Mouse (Mus musculus) embryonic stem cell, embryonic (primary cell): Measurements from ENCODE around the gene Olfr221.

Experiments used
- CTCF ChIA-PET, 4 experiments: fragments of 300-600 bp in 2 of 4; fragments of 350-600 bp in 2 of 4; sonication (Branson Sonifier 250); formaldehyde crosslinking; loops; one replicate each; lab custom pipeline; 2022; ENCODE audit warnings: inconsistent platforms in 2 of 4; lab: Charles Lee
- POLR2A ChIA-PET, 4 experiments: fragments of 300-600 bp in 2 of 4; fragments of 350-600 bp in 2 of 4; sonication (Branson Sonifier 250); formaldehyde crosslinking; loops; one replicate each; lab custom pipeline; 2022; ENCODE audit warnings: antibody characterized with exemption in 4 of 4, inconsistent platforms in 1 of 4; lab: Charles Lee

Olfr221 gene

DNA sequence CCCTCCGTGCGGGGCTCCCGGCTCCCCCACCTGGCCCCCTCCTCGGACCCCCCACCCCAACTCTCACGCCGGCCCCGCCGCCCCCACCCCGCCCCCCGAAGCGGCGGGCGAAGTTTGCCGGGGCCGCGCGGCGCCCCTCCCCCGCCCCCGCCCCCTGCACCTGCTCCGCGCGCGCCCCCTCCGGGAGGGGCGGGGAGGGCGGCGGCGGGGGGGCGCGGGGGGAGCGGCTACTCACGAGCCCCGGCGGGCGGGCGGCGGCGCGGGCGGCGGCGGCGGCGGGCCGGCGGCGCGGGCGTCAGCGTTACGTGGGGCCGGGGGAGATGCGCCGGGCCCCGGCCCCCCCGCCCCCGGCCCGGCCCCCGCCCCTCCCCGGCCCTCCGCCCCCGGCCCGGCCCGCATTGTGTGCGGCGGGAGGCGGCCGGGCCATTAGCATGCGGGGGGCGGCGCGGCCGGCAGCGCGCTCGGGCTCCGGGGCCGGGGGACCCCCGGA lies 27.9 kb downstream of the Olfr221 start:
- ChIA-PET CTCF (interaction anchor here in 2 of 4 experiments (0.5 to 1.5 kb wide), 3 partner anchors 9 to 228 kb away, joined by 3 to 7 read pairs (median 3); no protein-coding TSS in a partner anchor), POLR2A (interaction anchor here in 3 of 4 experiments (0.6 to 6.7 kb wide), 25 partner anchors 6 to 138 kb away, joined by 3 to 245 read pairs (median 6); partner anchors contain the start of genes Zfp219 (in 2 of the 3), Hnrnpc (in 1 of the 3) and Mettl17 (in 1 of the 3))

DNA sequence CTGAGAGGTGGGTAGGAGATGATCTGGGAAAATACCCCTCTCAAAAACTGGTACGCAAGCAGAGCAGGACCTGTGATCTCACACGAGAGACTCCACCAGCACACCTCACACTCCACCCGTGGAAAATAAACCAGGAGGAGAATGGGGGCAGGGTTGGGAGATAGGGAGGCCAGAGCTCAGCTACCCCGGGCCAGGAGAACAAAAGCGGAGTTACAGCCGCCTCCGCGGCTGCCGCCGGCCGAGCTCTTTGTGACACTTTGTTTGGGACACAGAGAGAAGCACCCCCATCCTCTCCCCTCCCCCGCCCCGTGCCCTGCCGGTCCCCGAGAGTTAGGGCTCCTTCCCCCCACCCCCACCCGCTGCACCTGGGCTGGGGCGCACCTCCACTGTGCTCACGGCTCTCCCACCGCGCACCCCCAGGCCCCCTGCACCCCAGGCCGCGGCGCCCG lies 28.5 kb downstream of the Olfr221 start:
- CTCF ChIA-PET, result interaction anchor here in 3 of 4 experiments (0.5 to 1.5 kb wide), 7 partner anchors 9 to 227 kb away, joined by 3 to 7 read pairs (median 3); no protein-coding TSS in a partner anchor
- POLR2A ChIA-PET, result interaction anchor here in 3 of 4 experiments (0.6 to 6.7 kb wide), 33 partner anchors 7 to 531 kb away, joined by 3 to 245 read pairs (median 5); partner anchors contain the start of genes Hnrnpc (in 2 of the 3), Zfp219 (in 2 of the 3), Mettl17 (in 1 of the 3) and Supt16 (in 1 of the 3)

DNA sequence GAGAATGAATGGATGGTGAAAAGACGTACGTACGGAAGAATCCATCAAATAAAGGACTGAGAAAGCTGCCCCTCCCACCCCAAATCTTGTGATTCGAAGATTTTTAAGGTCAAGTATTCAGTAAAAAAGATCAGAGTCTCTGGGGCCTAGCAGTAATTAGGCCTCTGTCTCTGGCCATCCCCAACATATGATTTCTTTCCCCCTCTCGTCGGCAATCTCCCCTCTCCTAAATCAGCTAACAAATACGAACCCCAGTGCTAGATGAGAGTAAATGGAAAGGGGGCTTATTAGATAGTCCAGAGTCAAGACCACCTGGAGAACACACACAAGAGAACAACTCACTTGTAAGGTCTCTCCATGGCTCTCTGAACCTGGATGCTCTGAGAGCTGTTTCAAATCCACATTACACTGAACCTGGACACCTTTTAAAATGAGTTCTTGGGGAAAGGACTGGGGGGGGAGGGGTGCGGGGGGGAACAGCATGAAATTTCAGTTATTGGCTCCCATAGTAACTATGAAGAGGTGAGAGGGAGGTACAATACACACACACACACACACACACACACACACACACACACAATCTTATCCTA lies 29.1 kb downstream of the Olfr221 start:
- POLR2A ChIA-PET, result interaction anchor here in 3 of 4 experiments (0.6 to 6.7 kb wide), 37 partner anchors 8 to 532 kb away, joined by 3 to 245 read pairs (median 5); partner anchors contain the start of genes Hnrnpc (in 2 of the 3), Zfp219 (in 2 of the 3), Mettl17 (in 1 of the 3) and Rab2b (in 1 of the 3)

DNA sequence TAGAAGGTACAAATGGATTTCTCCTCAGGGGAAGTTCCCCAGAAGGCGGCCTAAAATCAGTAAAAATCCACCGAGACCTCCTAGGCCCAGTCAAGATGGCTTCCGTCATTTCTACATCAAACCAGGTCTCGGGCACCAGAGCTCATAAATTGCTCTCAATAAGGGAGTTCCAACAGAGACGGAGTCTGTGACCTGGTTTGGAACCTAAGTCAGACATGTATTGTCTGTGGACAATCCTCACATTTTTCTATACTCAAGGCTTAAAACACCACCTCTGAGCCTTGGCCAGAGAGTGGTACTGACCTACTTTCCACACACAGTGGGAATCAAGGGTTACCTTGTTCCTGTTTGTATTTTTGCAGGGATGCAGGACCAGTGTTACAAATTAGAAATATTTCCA lies 29.7 kb downstream of the Olfr221 start:
- CTCF ChIA-PET, result no interaction called here
- POLR2A ChIA-PET, result interaction anchor here in 3 of 4 experiments (0.7 to 6.7 kb wide), 23 partner anchors 8 to 267 kb away, joined by 3 to 245 read pairs (median 7); partner anchors contain the start of genes Hnrnpc (in 3 of the 3), Zfp219 (in 2 of the 3), Mettl17 (in 1 of the 3) and Rab2b (in 1 of the 3)

More for the DNA sequence above, 29.1 kb downstream of the Olfr221 start:
- CTCF ChIA-PET, result interaction anchor here in 3 of 4 experiments (0.5 to 1.5 kb wide), 6 partner anchors 8 to 130 kb away, joined by 3 to 17 read pairs (median 4); no protein-coding TSS in a partner anchor

DNA sequence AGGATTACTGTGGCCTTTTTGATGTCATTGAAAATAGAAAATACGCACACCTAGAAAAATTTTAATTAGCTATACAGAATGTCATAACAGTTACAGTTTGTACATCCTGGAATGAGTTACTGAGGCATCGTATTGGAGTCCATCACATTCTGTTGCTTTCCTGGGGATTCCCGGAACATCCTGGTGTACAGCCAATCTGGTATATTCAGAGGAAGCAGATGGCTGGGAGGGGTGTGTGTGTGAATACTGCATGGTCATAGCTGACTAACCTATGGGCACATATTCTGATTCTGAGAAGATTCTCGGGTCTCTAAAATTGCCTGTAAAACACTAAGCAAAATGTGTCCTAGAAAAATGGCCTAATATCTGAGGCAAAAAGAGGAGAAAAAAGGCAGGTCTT lies 30.2 kb downstream of the Olfr221 start:
- ChIA-PET POLR2A (interaction anchor here in 3 of 4 experiments (1.0 to 6.7 kb wide), 13 partner anchors 9 to 267 kb away, joined by 3 to 245 read pairs (median 15); partner anchors contain the start of genes Hnrnpc (in 2 of the 3), Zfp219 (in 2 of the 3), Rab2b (in 1 of the 3) and Tox4 (in 1 of the 3)), CTCF (no interaction called here)

DNA sequence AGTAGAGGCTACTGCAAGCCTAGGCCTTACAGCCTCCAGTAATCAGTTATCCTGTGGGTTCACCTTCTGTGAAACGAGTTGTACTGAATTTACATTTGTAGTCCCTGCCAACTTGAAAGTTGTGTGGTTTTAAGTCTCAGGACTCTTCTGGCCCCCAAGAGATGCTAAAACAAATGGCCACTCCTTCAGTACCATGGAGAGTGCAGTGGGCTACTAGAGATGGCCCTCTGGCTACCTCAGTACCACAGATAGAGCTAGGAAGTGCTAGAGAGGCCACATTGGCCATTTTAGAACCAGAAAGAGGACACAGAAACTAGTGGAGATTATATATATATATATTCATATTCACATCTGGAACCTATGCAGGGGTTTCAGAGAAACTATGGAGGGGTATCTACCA lies 30.6 kb downstream of the Olfr221 start:
- POLR2A ChIA-PET, result interaction anchor here (0.6 to 6.7 kb wide), 13 partner anchors 9 to 268 kb away, joined by 3 to 245 read pairs (median 15); partner anchors contain the start of genes Hnrnpc (in 2 of the 4), Zfp219 (in 2 of the 4), Rab2b (in 1 of the 4) and Tox4 (in 1 of the 4)
- CTCF ChIA-PET, result interaction anchor here in 1 of 4 experiments (1.7 kb wide), 1 partner anchor 11 kb away, joined by 9 read pairs; no protein-coding TSS in a partner anchor

DNA sequence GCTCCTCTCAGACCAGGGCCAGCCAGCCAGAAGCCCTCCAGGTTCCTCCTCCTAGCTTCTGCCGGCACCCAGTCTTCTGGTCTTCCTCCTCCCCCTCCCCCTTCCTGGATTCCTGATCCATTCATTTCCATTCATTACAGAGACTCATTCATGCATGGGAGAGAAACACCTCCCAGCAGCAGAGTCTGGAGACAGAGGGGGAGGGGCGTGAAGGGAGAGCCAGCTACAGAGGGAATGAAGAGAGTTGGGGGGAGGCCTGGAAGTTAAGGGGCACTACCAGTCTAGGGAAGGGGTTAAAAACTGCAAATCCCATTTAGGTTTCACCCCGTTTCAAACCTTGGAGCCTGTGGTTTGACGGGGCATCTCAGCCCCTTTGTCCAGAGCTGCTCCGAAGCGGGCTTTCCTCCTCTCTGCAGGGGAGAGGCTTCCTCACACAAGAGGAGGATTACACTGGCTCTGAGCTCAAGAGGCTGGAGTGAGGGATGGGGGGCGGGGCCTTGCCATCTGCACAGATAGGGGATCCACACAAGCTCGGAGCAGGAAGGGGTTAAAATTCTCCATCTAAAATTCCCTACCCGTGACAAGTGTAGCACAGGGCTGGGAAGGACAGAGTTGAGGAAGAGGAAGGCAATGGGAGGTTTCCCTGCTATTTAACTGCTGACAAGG lies 31.7 kb downstream of the Olfr221 start:
- CTCF ChIA-PET, result interaction anchor here in 3 of 4 experiments (0.6 to 3.6 kb wide), 19 partner anchors 9 to 127 kb away, joined by 3 to 87 read pairs (median 5); partner anchors contain the start of genes Ndrg2 (in 2 of the 3), Zfp219 (in 2 of the 3) and Hnrnpc (in 1 of the 3)
- POLR2A ChIA-PET, result interaction anchor here (0.5 to 6.7 kb wide), 65 partner anchors 9 to 306 kb away, joined by 3 to 245 read pairs (median 4); partner anchors contain the start of genes Zfp219 (in 4 of the 4), Hnrnpc (in 3 of the 4), Arhgef40 (in 2 of the 4) and Rab2b (in 2 of the 4)

DNA sequence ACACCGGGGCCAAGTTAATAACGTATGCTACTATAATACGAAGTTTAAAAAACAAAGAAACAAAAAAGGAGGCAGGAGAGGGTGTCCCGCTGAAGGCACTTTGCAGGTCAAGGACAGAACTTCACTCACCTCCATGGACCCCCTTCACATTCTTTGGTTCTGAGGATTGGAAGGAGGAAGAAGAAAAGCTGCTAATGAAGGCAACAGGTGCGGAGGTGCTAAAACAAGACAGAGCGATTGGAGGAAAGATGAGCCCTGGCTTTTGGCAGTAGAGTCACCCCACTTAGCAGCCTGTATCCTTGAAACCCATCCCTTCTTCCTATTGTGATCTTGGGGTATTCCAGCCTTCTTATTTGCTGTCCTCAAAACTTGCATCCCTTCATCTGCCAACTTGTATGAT lies 32.4 kb downstream of the Olfr221 start:
- CTCF ChIA-PET, result interaction anchor here in 3 of 4 experiments (0.8 to 3.6 kb wide), 16 partner anchors 10 to 126 kb away, joined by 3 to 87 read pairs (median 8); partner anchors contain the start of genes Ndrg2 (in 2 of the 3), Zfp219 (in 2 of the 3) and Hnrnpc (in 1 of the 3)
- POLR2A ChIA-PET, result interaction anchor here (0.5 to 6.7 kb wide), 53 partner anchors 9 to 306 kb away, joined by 3 to 245 read pairs (median 5); partner anchors contain the start of genes Zfp219 (in 4 of the 4), Hnrnpc (in 3 of the 4), Arhgef40 (in 2 of the 4) and Rab2b (in 2 of the 4)

DNA sequence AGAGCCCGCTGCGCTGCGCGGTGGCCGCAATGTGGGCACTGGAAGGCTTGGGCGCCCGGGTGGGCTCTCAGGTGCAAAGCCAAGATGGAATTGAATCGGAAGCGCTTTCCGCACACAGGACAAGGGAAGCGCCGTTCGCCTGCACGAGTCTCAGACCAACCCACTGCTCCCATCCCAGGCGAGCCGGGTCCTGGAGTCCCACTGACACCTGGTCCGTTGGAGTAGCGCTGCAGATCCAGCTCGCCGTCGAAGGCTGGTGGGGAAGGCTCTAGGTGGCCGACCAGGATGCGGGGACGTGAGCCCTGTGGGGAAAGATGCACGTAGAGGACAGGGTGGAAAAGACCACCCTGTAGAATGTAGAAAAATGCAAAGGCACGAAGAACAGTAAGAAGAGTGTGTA lies 32.9 kb downstream of the Olfr221 start:
- ChIA-PET POLR2A (interaction anchor here (0.7 to 6.7 kb wide), 38 partner anchors 8 to 307 kb away, joined by 3 to 245 read pairs (median 7); partner anchors contain the start of genes Zfp219 (in 4 of the 4), Hnrnpc (in 3 of the 4), Rab2b (in 2 of the 4) and Tox4 (in 2 of the 4)), CTCF (interaction anchor here (0.5 to 3.6 kb wide), 38 partner anchors 8 to 269 kb away, joined by 3 to 87 read pairs (median 6); partner anchors contain the start of genes Zfp219 (in 4 of the 4), Arhgef40 (in 1 of the 4), Hnrnpc (in 1 of the 4) and Ndrg2 (in 1 of the 4))

DNA sequence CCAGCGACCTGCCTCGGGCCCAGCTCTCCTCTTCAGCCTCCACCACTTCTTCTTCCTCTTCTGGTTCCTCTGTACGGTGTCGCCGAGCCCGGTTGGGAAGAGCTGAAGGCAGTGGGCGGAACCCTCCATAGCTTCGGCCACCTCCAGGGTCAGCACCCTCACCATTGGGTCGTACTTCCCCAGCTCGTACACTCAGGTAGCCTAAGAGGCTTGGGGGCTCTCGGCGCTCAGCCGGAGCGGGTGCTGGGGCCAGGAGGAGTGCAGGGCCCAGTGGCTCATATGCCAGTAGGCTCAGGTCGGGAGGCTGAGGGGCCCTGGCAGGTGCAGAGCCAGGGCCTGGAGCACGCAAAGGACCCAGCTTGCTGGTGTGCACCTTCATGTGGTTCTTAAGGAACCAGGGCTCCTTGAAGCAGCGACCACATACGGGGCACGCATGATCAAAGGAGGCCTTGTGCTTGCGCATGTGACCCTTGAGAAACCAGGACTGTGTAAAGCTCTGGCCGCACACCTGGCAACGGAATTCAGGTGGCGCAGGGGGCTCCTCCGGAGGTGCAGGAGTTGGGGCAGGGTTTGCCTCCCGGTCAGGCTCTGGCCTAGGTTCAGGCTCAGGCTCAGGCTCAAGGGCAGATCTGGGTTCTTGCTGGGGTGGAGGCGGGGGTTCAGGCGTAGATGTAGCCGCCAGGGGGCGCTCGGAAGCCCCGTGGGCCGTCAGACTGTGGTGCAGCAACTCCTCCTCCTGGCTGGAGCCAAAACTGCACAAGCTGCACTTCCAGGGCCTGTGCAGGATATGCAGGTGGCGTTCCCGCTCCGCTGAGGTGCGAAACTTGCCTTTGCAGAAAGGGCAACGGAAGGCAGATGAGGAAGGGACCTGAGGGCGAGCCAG lies 33.7 kb downstream of the Olfr221 start:
- POLR2A ChIA-PET, result interaction anchor here (0.6 to 6.7 kb wide), 41 partner anchors 8 to 280 kb away, joined by 3 to 245 read pairs (median 5); partner anchors contain the start of genes Zfp219 (in 4 of the 4), Hnrnpc (in 2 of the 4), Rab2b (in 2 of the 4) and Tox4 (in 2 of the 4)
- CTCF ChIA-PET, result interaction anchor here (0.5 to 3.6 kb wide), 52 partner anchors 9 to 301 kb away, joined by 3 to 87 read pairs (median 4); partner anchors contain the start of genes Zfp219 (in 4 of the 4), Arhgef40 (in 1 of the 4), Hnrnpc (in 1 of the 4) and Ndrg2 (in 1 of the 4)

DNA sequence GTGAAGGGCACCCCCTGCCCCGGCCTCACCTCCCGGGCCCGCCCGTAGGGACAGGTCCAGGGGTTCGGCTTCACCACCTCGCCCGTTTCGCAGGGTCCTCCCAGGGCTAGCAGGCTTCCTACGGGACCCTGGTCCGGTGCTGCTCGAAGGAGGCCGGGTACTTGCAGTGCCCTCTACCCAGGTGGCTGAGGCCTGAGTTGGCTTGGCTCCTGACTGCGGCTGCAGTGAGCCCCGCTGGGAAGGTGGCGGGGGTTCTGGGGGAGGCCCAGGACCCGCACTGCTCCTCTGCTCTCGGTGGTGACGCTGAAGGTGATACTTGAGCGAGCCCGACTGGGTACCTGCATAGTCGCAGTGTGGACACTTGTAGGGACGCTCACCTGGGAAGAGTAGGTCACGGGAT lies 35.5 kb downstream of the Olfr221 start:
- ChIA-PET CTCF (interaction anchor here (0.6 to 2.0 kb wide), 28 partner anchors 9 to 303 kb away, joined by 3 to 10 read pairs (median 4); partner anchors contain the start of genes Ndrg2 (in 1 of the 4), Rab2b (in 1 of the 4), Tmem253 (in 1 of the 4) and Tox4 (in 1 of the 4)), POLR2A (interaction anchor here in 3 of 4 experiments (0.6 to 4.9 kb wide), 20 partner anchors 10 to 238 kb away, joined by 3 to 53 read pairs (median 4); partner anchors contain the start of genes Zfp219 (in 3 of the 3), Hnrnpc (in 2 of the 3), Arhgef40 (in 1 of the 3) and Tmem253 (in 1 of the 3))

DNA sequence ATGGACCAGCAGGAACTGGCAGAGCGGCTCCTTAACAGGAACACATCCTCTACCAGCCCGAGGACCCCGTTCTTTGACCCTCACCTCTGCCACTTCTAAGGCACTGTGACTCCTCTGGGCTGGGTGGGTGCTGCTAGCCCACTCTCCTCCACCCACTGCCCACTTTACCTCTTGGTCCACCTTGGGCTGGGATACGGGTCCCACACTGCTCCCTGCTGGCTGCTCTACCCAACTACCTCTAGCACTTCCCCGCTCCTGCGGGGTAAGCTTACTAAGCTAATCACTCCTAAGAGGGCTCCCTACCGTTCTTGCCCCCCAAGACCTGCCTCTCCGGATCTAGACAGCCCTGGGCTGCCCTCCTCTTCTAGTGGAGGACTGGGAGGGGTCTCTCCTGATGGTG lies 36.0 kb downstream of the Olfr221 start:
- ChIA-PET POLR2A (interaction anchor here (0.6 to 4.9 kb wide), 25 partner anchors 10 to 238 kb away, joined by 3 to 53 read pairs (median 4); partner anchors contain the start of genes Zfp219 (in 3 of the 4), Arhgef40 (in 2 of the 4), Hnrnpc (in 2 of the 4) and Slc39a2 (in 1 of the 4)), CTCF (interaction anchor here (0.6 to 2.0 kb wide), 28 partner anchors 9 to 304 kb away, joined by 3 to 10 read pairs (median 4); partner anchors contain the start of genes Ndrg2 (in 1 of the 4), Rab2b (in 1 of the 4), Tmem253 (in 1 of the 4) and Tox4 (in 1 of the 4))

DNA sequence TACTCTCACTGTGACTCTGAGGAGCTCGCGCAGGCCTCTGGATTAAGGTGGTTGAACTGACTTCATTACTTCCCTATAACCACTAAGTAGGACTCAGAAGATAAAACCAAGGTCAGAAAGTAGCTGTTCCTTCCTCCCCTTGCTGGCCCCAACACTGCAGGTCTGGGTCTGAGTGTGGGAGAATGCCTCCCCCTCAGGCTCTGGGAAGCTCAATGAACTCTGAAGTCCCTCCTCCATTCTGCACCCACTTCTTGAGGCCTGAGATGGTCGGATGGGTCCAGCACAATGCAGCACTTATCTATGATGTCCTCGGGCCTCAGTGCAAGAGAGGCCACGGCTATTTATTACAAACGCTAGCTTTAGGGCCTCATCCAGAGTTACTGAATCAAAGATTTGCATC lies 36.6 kb downstream of the Olfr221 start:
- ChIA-PET CTCF (interaction anchor here in 1 of 4 experiments (0.9 to 2.0 kb wide), 11 partner anchors 8 to 274 kb away, joined by 3 to 9 read pairs (median 5); partner anchors contain the start of genes Rab2b, Tox4 and Zfp219), POLR2A (interaction anchor here (0.9 to 4.9 kb wide), 33 partner anchors 8 to 136 kb away, joined by 3 to 53 read pairs (median 5); partner anchors contain the start of genes Zfp219 (in 3 of the 4), Arhgef40 (in 2 of the 4), Hnrnpc (in 2 of the 4) and Tmem253 (in 2 of the 4))

DNA sequence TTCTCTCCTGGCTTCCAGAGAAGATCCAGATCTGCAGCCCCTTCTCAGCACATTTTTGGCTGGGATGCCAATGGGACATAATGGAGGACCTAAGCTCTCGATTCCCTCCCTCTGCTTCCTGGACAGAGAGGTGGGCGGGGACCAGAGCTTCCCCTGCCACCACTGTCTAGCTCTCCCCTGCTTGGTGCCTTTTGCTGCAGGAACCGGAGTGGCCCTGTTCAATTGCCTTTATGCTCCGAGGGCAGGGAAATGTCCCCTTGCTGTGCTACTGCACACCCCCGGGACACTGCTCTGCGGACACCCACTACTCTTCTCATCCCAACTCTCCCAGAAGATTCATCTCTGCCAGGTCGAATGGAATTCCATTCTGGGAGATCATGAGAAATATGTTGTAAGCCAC lies 37.1 kb downstream of the Olfr221 start:
- ChIA-PET CTCF (interaction anchor here in 2 of 4 experiments (0.5 to 2.0 kb wide), 7 partner anchors 8 to 100 kb away, joined by 3 to 8 read pairs (median 5); partner anchors contain the start of gene Zfp219 (in 1 of the 2)), POLR2A (interaction anchor here (0.6 to 4.9 kb wide), 31 partner anchors 8 to 121 kb away, joined by 3 to 53 read pairs (median 5); partner anchors contain the start of genes Zfp219 (in 3 of the 4), Tmem253 (in 2 of the 4), Arhgef40 (in 1 of the 4) and Hnrnpc (in 1 of the 4))
